17 mouse cellular contexts compared by ENCODE assay signal in genomic region chr2:179591661-179592060, GRCm38 (mm10).
DNase-seq lines count a peak whose midpoint lies in the region; ATAC-seq lines count a peak whose summit lies in the region.
"Had no signal": no experiment of that assay in that cellular context is flagged by ENCODE, and none has a peak within 500 bp of the region (broad histone marks: within the 10 kb centered on the region; RNA-seq: fewer than 3 reads in every experiment).

No protein-coding gene starts in this region.

- no peaks in the 10 kb centered on the region for H3K9me3 ChIP-seq in hindbrain, embryonic 16.5 days (ENCODE audit: control insufficient read depth, low read length)
- no peaks in the 10 kb centered on the region for H3K9me3 ChIP-seq in hindbrain, embryonic 10.5 days
- H3K9me3 ChIP-seq in neural tube, embryonic 11.5 days (ENCODE audit: control insufficient read depth, low read length): no peaks in the 10 kb centered on the region
- no peaks in the 10 kb centered on the region for H3K9me3 ChIP-seq in heart, embryonic 11.5 days (replicated peaks; ENCODE audit: control insufficient read depth, low read length)
- H3K9me3 ChIP-seq: limb, embryonic 15.5 days; midbrain, embryonic 10.5 days had no signal

- H3K9ac ChIP-seq in hindbrain, embryonic 16.5 days (ENCODE audit: low read depth, low read length): no peak overlapping the region
- H3K9ac ChIP-seq in neural tube, embryonic 11.5 days (ENCODE audit: low read length): no peak overlapping the region
- no peak overlapping the region for H3K9ac ChIP-seq in heart, embryonic 11.5 days (ENCODE audit: low read depth, low read length)
- H3K9ac ChIP-seq: limb, embryonic 15.5 days; liver, postnatal 0 days had no signal

- peak; percentile 34 for ATAC-seq in hindbrain, embryonic 16.5 days
- ATAC-seq in neural tube, embryonic 11.5 days (ENCODE audit: insufficient read depth, low FRiP score, low TSS enrichment): no peak
- ATAC-seq in heart, embryonic 11.5 days (replicated peaks; ENCODE audit: insufficient number of reproducible peaks, low FRiP score, low TSS enrichment): no peak
- ATAC-seq: liver, postnatal 0 days had no signal

- H3K4me3 ChIP-seq in hindbrain, embryonic 16.5 days (ENCODE audit: low read length): no peak overlapping the region
- H3K4me3 ChIP-seq in hindbrain, embryonic 10.5 days: no peak overlapping the region
- H3K4me3 ChIP-seq in neural tube, embryonic 11.5 days (ENCODE audit: low read depth, low read length): no peak overlapping the region
- no peak overlapping the region for H3K4me3 ChIP-seq in heart, embryonic 11.5 days (ENCODE audit: low read depth, low read length)
- H3K4me3 ChIP-seq: gastrocnemius, adult 2 months; heart, adult 2 months; limb, embryonic 15.5 days; midbrain, embryonic 10.5 days had no signal

- 46% methylated on average over 5 of the region's 5 CpGs for WGBS in hindbrain, embryonic 16.5 days
- WGBS in hindbrain, embryonic 10.5 days: 51% methylated on average over 5 of the region's 5 CpGs
- WGBS in neural tube, embryonic 11.5 days: 52% methylated on average over 5 of the region's 5 CpGs
- 40% methylated on average over 5 of the region's 5 CpGs for WGBS in heart, embryonic 11.5 days (ENCODE audit: insufficient replicate concordance)

- no peaks in the 10 kb centered on the region for H3K36me3 ChIP-seq in hindbrain, embryonic 16.5 days (ENCODE audit: control insufficient read depth, insufficient read depth, low read length)
- H3K36me3 ChIP-seq in hindbrain, embryonic 10.5 days: no peaks in the 10 kb centered on the region
- H3K36me3 ChIP-seq in neural tube, embryonic 11.5 days (ENCODE audit: control insufficient read depth, insufficient read depth, low read length): no peaks in the 10 kb centered on the region
- H3K36me3 ChIP-seq in heart, embryonic 11.5 days (ENCODE audit: control insufficient read depth, insufficient read depth, low read length): no peaks in the 10 kb centered on the region
- H3K36me3 ChIP-seq: limb, embryonic 15.5 days; midbrain, embryonic 10.5 days had no signal

- H3K4me2 ChIP-seq in hindbrain, embryonic 16.5 days (ENCODE audit: low read length): no peak overlapping the region
- no peak overlapping the region for H3K4me2 ChIP-seq in neural tube, embryonic 11.5 days (ENCODE audit: low read depth)
- H3K4me2 ChIP-seq in heart, embryonic 11.5 days: no peak overlapping the region
- H3K4me2 ChIP-seq: limb, embryonic 15.5 days had no signal

- DNase-seq in hindbrain, embryonic 10.5 days (ENCODE audit: low spot score): no peak
- DNase-seq in neural tube, embryonic 11.5 days (ENCODE audit: low spot score): peak; percentile 6
- no peak for DNase-seq in neural tube, embryonic 10.5 days (ENCODE audit: extremely low spot score, low spot score)
- DNase-seq in cerebellum, postnatal 14 days: peak; percentile 15 to 33
- DNase-seq in retina, postnatal 1 day: peak; percentile 87
- no peak for DNase-seq in thymus, postnatal 4 days
- DNase-seq: adrenal gland, adult 2 months; gastrocnemius, adult 2 months; heart, adult 2 months; kidney, adult 9 months; liver, postnatal 0 days; lung, postnatal 36 days; thymus, adult 2 months had no signal

- no peak overlapping the region for H3K27ac ChIP-seq in hindbrain, embryonic 16.5 days (ENCODE audit: low read depth, low read length)
- no peak overlapping the region for H3K27ac ChIP-seq in hindbrain, embryonic 10.5 days
- no peak overlapping the region for H3K27ac ChIP-seq in neural tube, embryonic 11.5 days (ENCODE audit: low read depth, low read length)
- H3K27ac ChIP-seq in heart, embryonic 11.5 days (ENCODE audit: low read depth, low read length): no peak overlapping the region
- H3K27ac ChIP-seq: gastrocnemius, adult 2 months; heart, adult 2 months; limb, embryonic 15.5 days; midbrain, embryonic 10.5 days had no signal

- H3K27me3 ChIP-seq in hindbrain, embryonic 16.5 days (replicated peaks; ENCODE audit: control insufficient read depth, insufficient read depth, low read length): no peaks in the 10 kb centered on the region
- H3K27me3 ChIP-seq in hindbrain, embryonic 10.5 days (ENCODE audit: insufficient read depth, poor library complexity, severe bottlenecking): peaks cover 29% of the 10 kb centered on the region; the same call in 1 of the 2 replicates
- H3K27me3 ChIP-seq in neural tube, embryonic 11.5 days (ENCODE audit: control insufficient read depth, insufficient read depth, low read length): no peaks in the 10 kb centered on the region
- no peaks in the 10 kb centered on the region for H3K27me3 ChIP-seq in heart, embryonic 11.5 days (ENCODE audit: control insufficient read depth, insufficient read depth, low read length)
- H3K27me3 ChIP-seq: limb, embryonic 15.5 days had no signal

- H3K4me1 ChIP-seq in hindbrain, embryonic 16.5 days (ENCODE audit: control insufficient read depth, insufficient read depth, low read depth, low read length): no peaks in the 10 kb centered on the region; the same call in 1 of the 2 replicates
- peaks cover 22% of the 10 kb centered on the region for H3K4me1 ChIP-seq in hindbrain, embryonic 10.5 days (replicated peaks)
- H3K4me1 ChIP-seq in neural tube, embryonic 11.5 days (ENCODE audit: control insufficient read depth, insufficient read depth, low read length): no peaks in the 10 kb centered on the region
- 0 out of 2 replicates have a peak, but pooled peaks cover under 1% of the 10 kb centered on the region for H3K4me1 ChIP-seq in heart, embryonic 11.5 days (ENCODE audit: control insufficient read depth, insufficient read depth, low read length)
- H3K4me1 ChIP-seq: limb, embryonic 15.5 days had no signal

Comparison
In these comparisons a context has a peak if more than half of its experiments do, and no peak if none do; other contexts are left out.
1. DNase-seq: peak in neural tube, embryonic 11.5 days (single experiment), cerebellum, postnatal 14 days (2 of 2) and retina, postnatal 1 day (single experiment); none in hindbrain, embryonic 10.5 days (single experiment), neural tube, embryonic 10.5 days (single experiment) and thymus, postnatal 4 days (single experiment).